Mouse (Mus musculus) gonadal fat pad, adult 2 months (tissue): ENCODE measurements around the gene H2al1d. TPM values are rescaled to one million over a fixed set of nuclear protein-coding genes. Genes with fewer than 3 reads are reported as not detected.
A peak's percentile ranks its signal among the peaks of the same experiment; 100 is the strongest.
"Not testable (repeated sequence)": the region's sequence is repeated elsewhere in the genome, so short reads cannot be mapped to it uniquely, and the experiment has no call there.

Experiments used
- DNase-seq: peaks from one replicate; pipeline ENCODE4 v3.0.0-alpha.2; 2012; ENCODE audit warnings: low read depth
- polyA plus RNA-seq: library from polyadenylated mRNA; depleted of rRNA; stranded (reverse); fragments of >200 nt; gene quantifications from 2 replicates; pipeline ENCODE4 v1.2.3, GENCODE M21; 2012; rRNA removed

H2al1d gene
- polyA plus RNA-seq, result not detected in 2 replicates

GRCm38 (mm10) chrX:11308524-11308923 lies at the start of gene H2al1d:
H2al1d (plus strand) TSS chrX:11308824.
- DNase-seq, result not testable (repeated sequence)

GRCm38 (mm10) chrX:11264918-11265317 lies 43.7 kb upstream of the H2al1d start:
- DNase-seq, result no peak

- DNase-seq, result no peak
These were observed 40.8 kb upstream of the H2al1d start for GRCm38 (mm10) chrX:11267791-11268190.

GRCm38 (mm10) chrX:11269074-11269473 lies 39.5 kb upstream of the H2al1d start:
- peak; percentile 23 for DNase-seq

GRCm38 (mm10) chrX:11273190-11273589 lies 35.4 kb upstream of the H2al1d start:
- DNase-seq, result no peak

- DNase-seq, result no peak
These were observed 31.5 kb upstream of the H2al1d start for GRCm38 (mm10) chrX:11277083-11277482.

GRCm38 (mm10) chrX:11280741-11281140 lies 27.9 kb upstream of the H2al1d start:
- no peak for DNase-seq

GRCm38 (mm10) chrX:11288306-11288882 lies 20.2 kb upstream of the H2al1d start:
- DNase-seq, result no peak

- DNase-seq, result no peak
These were observed 19.4 kb upstream of the H2al1d start for GRCm38 (mm10) chrX:11289244-11289643.

GRCm38 (mm10) chrX:11298957-11299356 lies 9.7 kb upstream of the H2al1d start, which contains the start of gene H2al1a:
H2al1a (plus strand) TSS chrX:11299257.
- not testable (repeated sequence) for DNase-seq

- not testable (repeated sequence) for DNase-seq
These were observed 6.5 kb upstream of the H2al1d start, which contains the start of gene H2al1b for GRCm38 (mm10) chrX:11302132-11302531. H2al1b (plus strand) TSS chrX:11302432.

- not testable (repeated sequence) for DNase-seq
These were observed 3.3 kb upstream of the H2al1d start, which contains the start of gene H2al1c for GRCm38 (mm10) chrX:11305355-11305754. H2al1c (plus strand) TSS chrX:11305655.

- DNase-seq, result not testable (repeated sequence)
These were observed 3.0 kb downstream of the H2al1d start, which contains the start of gene H2al1e for GRCm38 (mm10) chrX:11311634-11312033. H2al1e (plus strand) TSS chrX:11311934.

GRCm38 (mm10) chrX:11314858-11315257 lies 6.2 kb downstream of the H2al1d start, which contains the start of gene H2al1f:
H2al1f (plus strand) TSS chrX:11315158.
- not testable (repeated sequence) for DNase-seq

- not testable (repeated sequence) for DNase-seq
These were observed 9.3 kb downstream of the H2al1d start, which contains the start of gene H2al1g for GRCm38 (mm10) chrX:11317956-11318355. H2al1g (plus strand) TSS chrX:11318256.

- not testable (repeated sequence) for DNase-seq
These were observed 12.6 kb downstream of the H2al1d start, which contains the start of gene H2al1h for GRCm38 (mm10) chrX:11321192-11321591. H2al1h (plus strand) TSS chrX:11321492.

- DNase-seq, result not testable (repeated sequence)
These were observed 15.7 kb downstream of the H2al1d start, which contains the start of gene H2al1i for GRCm38 (mm10) chrX:11324359-11324758. H2al1i (plus strand) TSS chrX:11324659.

GRCm38 (mm10) chrX:11327522-11327921 lies 18.9 kb downstream of the H2al1d start, which contains the start of gene H2al1j:
H2al1j (plus strand) TSS chrX:11327822.
- not testable (repeated sequence) for DNase-seq

GRCm38 (mm10) chrX:11345762-11346161 lies 37.1 kb downstream of the H2al1d start:
- DNase-seq, result no peak

- DNase-seq, result no peak
These were observed 38.1 kb downstream of the H2al1d start for GRCm38 (mm10) chrX:11346756-11347155.
